Mouse (Mus musculus) lung, adult 2 months (tissue): ENCODE measurements around the gene Palld.

Experiments used
- CTCF ChIP-seq: fragments of 200-500 bp; IDR thresholded peaks from 2 replicates; pipeline ENCODE4 v1.5.1; 2011; ENCODE audit warnings: mild to moderate bottlenecking, low read length, control low read depth; ENCODE audit not compliant: insufficient read depth
- POLR2A ChIP-seq: fragments of 200-500 bp; IDR thresholded peaks from 2 replicates; pipeline ENCODE4 v1.6.1; 2011; ENCODE audit warnings: low read depth, mild to moderate bottlenecking, control low read depth, low read length, borderline replicate concordance; ENCODE audit errors: extremely low read depth

DNA sequence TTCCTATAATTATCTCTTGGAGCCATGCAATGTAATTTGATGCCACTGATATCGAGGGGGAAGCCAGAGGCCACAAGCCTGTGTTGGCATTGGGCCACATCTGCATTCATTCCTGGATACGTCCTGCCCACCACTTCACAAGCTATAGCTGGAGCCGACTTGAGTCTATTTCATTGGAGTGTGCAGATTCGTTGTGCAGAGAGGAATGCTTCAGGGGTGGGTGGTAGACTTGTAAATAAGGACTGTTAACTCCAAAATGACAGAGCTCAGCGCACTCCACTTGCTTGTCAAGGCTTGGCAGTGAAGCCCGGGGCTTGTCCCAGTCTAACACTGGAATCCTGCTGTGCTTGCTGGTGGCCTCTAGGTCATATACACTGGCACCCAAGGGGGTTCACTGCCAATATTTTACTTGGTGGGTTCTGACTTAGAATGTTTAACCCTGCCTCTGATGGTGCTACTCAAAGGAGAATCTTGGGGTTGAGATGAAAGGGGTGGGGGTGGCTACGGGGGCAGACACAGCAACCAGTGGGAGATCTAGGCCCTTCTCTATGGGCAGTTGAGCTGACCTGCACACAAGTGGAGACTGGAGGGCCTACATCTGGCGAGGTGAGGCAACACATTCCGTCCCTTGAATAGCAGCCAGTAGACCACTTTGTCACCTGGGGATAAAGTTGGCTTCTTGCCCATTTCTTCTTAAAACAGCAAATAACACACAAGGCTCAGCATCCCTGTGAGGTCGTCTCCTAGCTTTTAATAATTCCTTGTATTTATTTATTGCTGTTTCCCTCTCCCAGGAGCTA, 157.1 kb downstream of the Palld start:
- TF ChIP-seq CTCF, result no peak
- no peak for TF ChIP-seq POLR2A
